Mouse (Mus musculus) testis, adult 2 months (tissue): ENCODE measurements around the gene Card6.

Experiments used
- CTCF ChIP-seq: fragments of 200-500 bp; IDR thresholded peaks from 2 replicates; pipeline ENCODE4 v1.5.1; 2012; ENCODE audit warnings: low read depth, mild to moderate bottlenecking, inconsistent platforms, low read length, moderate library complexity; ENCODE audit not compliant: control insufficient read depth, insufficient read depth, insufficient replicate concordance
- POLR2A ChIP-seq: fragments of 200-500 bp; IDR thresholded peaks from 2 replicates; pipeline ENCODE4 v1.6.1; 2012; ENCODE audit warnings: low read depth, mild to moderate bottlenecking, inconsistent platforms, low read length, moderate library complexity; ENCODE audit not compliant: control insufficient read depth

GRCm38 (mm10) chr15:5156355-5156754, 48.0 kb upstream of the Card6 start:
- no peak for TF ChIP-seq CTCF
- no peak for TF ChIP-seq POLR2A
